Comparison of ENCODE assay signal across 11 mouse cellular contexts in the genomic region with DNA sequence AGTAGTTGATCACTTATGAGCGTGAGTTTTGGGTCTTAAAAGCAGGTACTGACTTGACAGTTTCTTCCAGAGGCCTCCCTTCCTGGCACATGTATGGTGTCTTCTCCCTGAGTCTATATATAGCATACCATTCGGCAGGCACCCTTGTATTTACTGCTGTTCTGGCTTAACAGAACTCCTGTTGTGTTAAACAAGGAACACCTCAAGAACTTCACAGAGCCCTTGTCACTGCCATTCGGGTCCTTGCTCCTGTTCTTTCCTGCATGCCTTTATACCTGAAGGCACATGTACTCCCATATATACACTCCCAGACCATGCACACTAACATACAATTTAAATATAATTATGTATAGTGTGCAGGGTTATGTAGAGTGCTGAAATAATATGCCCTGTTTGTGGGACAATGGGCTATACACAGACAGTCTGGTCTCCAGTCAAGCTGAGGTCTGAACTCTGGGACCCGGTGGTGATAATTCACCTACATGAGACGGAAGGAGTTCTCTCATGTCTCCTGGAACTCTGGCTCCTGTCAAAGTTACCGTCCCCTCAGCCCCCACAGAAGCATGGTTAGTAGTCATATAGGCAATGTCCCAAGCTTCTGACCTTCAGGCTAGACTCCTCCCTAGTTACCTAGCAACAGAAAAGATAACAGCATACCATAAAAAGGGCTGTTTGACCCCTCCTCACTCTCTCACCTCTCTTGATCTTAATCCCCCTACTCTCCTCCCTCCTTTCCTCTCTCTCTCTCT. TPM values are rescaled to one million over a fixed set of nuclear protein-coding genes. Genes with fewer than 3 reads are reported as not detected.
"Had no signal": no experiment of that assay in that cellular context is flagged by ENCODE, and none has a peak within 500 bp of the region (broad histone marks: within the 10 kb centered on the region; RNA-seq: fewer than 3 reads in every experiment).

No protein-coding gene starts in this region.

RNA-seq across cellular contexts. Expression of gene Zfp978, which starts 37.0 kb away (rescaled TPM):
- polyA plus RNA-seq: gonadal fat pad, adult 2 months; heart, embryonic 11.5 days; heart, embryonic 15.5 days; hindbrain, embryonic 13.5 days; intestine, embryonic 14.5 days; intestine, embryonic 16.5 days; kidney, adult 2 months; kidney, embryonic 15.5 days; large intestine, adult 2 months; limb, embryonic 12.5 days; limb, embryonic 14.5 days had no signal
